Mouse (Mus musculus): ENCODE results near the gene Olfr952. TPM values are rescaled to one million over a fixed set of nuclear protein-coding genes. Genes with fewer than 3 reads are reported as not detected.

The Olfr952 gene
- not detected in 2 replicates for polyA plus RNA-seq (2015; fragmentation: Nextera tagmentation; extraction: Ambion mirVana)

GRCm38 (mm10) chr9:39427048-39427447, at the start of gene Olfr952:
Gene Olfr952 (minus strand): TSS chr9:39427148.

GRCm38 (mm10) chr9:39471844-39472243, 44.9 kb upstream of the Olfr952 start, which contains the start of gene Olfr955:
Gene Olfr955 (minus strand): TSS chr9:39471944.

GRCm38 (mm10) chr9:39456401-39456800, 29.5 kb upstream of the Olfr952 start, which contains the start of gene Olfr954:
Gene Olfr954 (plus strand): TSS chr9:39456701.

GRCm38 (mm10) chr9:39387110-39387509, 39.8 kb downstream of the Olfr952 start, which contains the start of gene Olfr951:
Gene Olfr951 (plus strand): TSS chr9:39387410.

Other genes starting within 250 kb of the Olfr952 start
- gene Olfr944, start 225.2 kb downstream of the Olfr952 start, polyA plus RNA-seq (2015; fragmentation: Nextera tagmentation; extraction: Ambion mirVana): not detected in 2 replicates
- gene Olfr1537, start 177.2 kb downstream of the Olfr952 start, polyA plus RNA-seq (2015; fragmentation: Nextera tagmentation; extraction: Ambion mirVana): not detected in 2 replicates
- gene Olfr945, start 150.3 kb downstream of the Olfr952 start, polyA plus RNA-seq (2015; fragmentation: Nextera tagmentation; extraction: Ambion mirVana): not detected in 2 replicates
- not detected in 2 replicates for gene Olfr948, start 101.1 kb downstream of the Olfr952 start, polyA plus RNA-seq (2015; fragmentation: Nextera tagmentation; extraction: Ambion mirVana)
- gene Olfr951, start 39.7 kb downstream of the Olfr952 start, polyA plus RNA-seq (2015; fragmentation: Nextera tagmentation; extraction: Ambion mirVana): not detected in 2 replicates
- gene Olfr954, start 29.6 kb upstream of the Olfr952 start, polyA plus RNA-seq (2015; fragmentation: Nextera tagmentation; extraction: Ambion mirVana): not detected in 2 replicates
- gene Olfr955, start 44.8 kb upstream of the Olfr952 start, polyA plus RNA-seq (2015; fragmentation: Nextera tagmentation; extraction: Ambion mirVana): not detected in 2 replicates
- gene Olfr44, start 66.8 kb upstream of the Olfr952 start, polyA plus RNA-seq (2015; fragmentation: Nextera tagmentation; extraction: Ambion mirVana): not detected in 2 replicates
- gene Olfr957, start 88.7 kb upstream of the Olfr952 start, polyA plus RNA-seq (2015; fragmentation: Nextera tagmentation; extraction: Ambion mirVana): not detected in 2 replicates
- not detected in 2 replicates for gene Olfr958, start 126.9 kb upstream of the Olfr952 start, polyA plus RNA-seq (2015; fragmentation: Nextera tagmentation; extraction: Ambion mirVana)
- gene Olfr959, start 148.4 kb upstream of the Olfr952 start, polyA plus RNA-seq (2015; fragmentation: Nextera tagmentation; extraction: Ambion mirVana): not detected in 2 replicates
- 294 and 327 TPM in 2 replicates for gene AW551984, start 177.3 kb upstream of the Olfr952 start, polyA plus RNA-seq (2015; fragmentation: Nextera tagmentation; extraction: Ambion mirVana)
- gene Olfr148, start 183.5 kb upstream of the Olfr952 start, polyA plus RNA-seq (2015; fragmentation: Nextera tagmentation; extraction: Ambion mirVana): not detected in 2 replicates
- not detected in 2 replicates for gene Olfr960, start 194.2 kb upstream of the Olfr952 start, polyA plus RNA-seq (2015; fragmentation: Nextera tagmentation; extraction: Ambion mirVana)
- gene Olfr961, start 217.9 kb upstream of the Olfr952 start, polyA plus RNA-seq (2015; fragmentation: Nextera tagmentation; extraction: Ambion mirVana): not detected in 2 replicates
- not detected in 2 replicates for gene Olfr963, start 240.1 kb upstream of the Olfr952 start, polyA plus RNA-seq (2015; fragmentation: Nextera tagmentation; extraction: Ambion mirVana)